In genomic region chr9:31912553-31912920, GRCm38 (mm10) we compare ENCODE assay signal across 7 mouse cellular contexts. TPM values are rescaled to one million over a fixed set of nuclear protein-coding genes. Genes with fewer than 3 reads are reported as not detected.
DNase-seq lines count a peak whose midpoint lies in the region; ATAC-seq and TF ChIP-seq lines count a peak whose summit lies in the region.

No protein-coding gene starts in this region.

- no peaks in the 10 kb centered on the region for H3K9me3 ChIP-seq in lung, postnatal 0 days (ENCODE audit: low read length)
- no peaks in the 10 kb centered on the region for H3K9me3 ChIP-seq in forebrain, embryonic 16.5 days (ENCODE audit: control insufficient read depth, low read length)
- H3K9me3 ChIP-seq in limb, embryonic 13.5 days, result no peaks in the 10 kb centered on the region
- no peaks in the 10 kb centered on the region for H3K9me3 ChIP-seq in stomach, embryonic 16.5 days (replicated peaks; ENCODE audit: control insufficient read depth, low read length)

- peak overlapping the region; percentile 41; the same call in 1 of the 2 replicates for H3K4me3 ChIP-seq in lung, postnatal 0 days (ENCODE audit: low read depth, low read length)
- H3K4me3 ChIP-seq in forebrain, embryonic 16.5 days (replicated peaks; ENCODE audit: low read length), result peak overlapping the region; percentile 58
- H3K4me3 ChIP-seq in limb, embryonic 13.5 days, result peak overlapping the region; percentile 61
- H3K4me3 ChIP-seq in stomach, embryonic 16.5 days (replicated peaks; ENCODE audit: low read length), result peak overlapping the region; percentile 59

- no peak for TF ChIP-seq EP300 in lung, postnatal 0 days (IDR thresholded peaks at IDR 0.05)

- H3K4me1 ChIP-seq in lung, postnatal 0 days (ENCODE audit: insufficient read depth, low read depth, low read length), result 0 out of 2 replicates have a peak, but pooled peaks cover 4% of the 10 kb centered on the region
- H3K4me1 ChIP-seq in forebrain, embryonic 16.5 days (replicated peaks; ENCODE audit: control insufficient read depth, insufficient read depth, low read length), result peaks cover 20% of the 10 kb centered on the region
- H3K4me1 ChIP-seq in limb, embryonic 13.5 days, result peaks cover 54% of the 10 kb centered on the region
- H3K4me1 ChIP-seq in stomach, embryonic 16.5 days (ENCODE audit: control insufficient read depth, insufficient read depth, low read length), result peaks cover 8% of the 10 kb centered on the region; the same call in 1 of the 2 replicates

- H3K9ac ChIP-seq in lung, postnatal 0 days (replicated peaks; ENCODE audit: low read depth), result no peak overlapping the region
- H3K9ac ChIP-seq in forebrain, embryonic 16.5 days (replicated peaks; ENCODE audit: low read depth, low read length), result no peak overlapping the region
- H3K9ac ChIP-seq in limb, embryonic 13.5 days, result peak overlapping the region; percentile 70
- peak overlapping the region; percentile 64 for H3K9ac ChIP-seq in stomach, embryonic 16.5 days (ENCODE audit: low read length)

- TF ChIP-seq CTCF in lung, postnatal 0 days (IDR thresholded peaks at IDR 0.05), result no peak

- peak overlapping the region; percentile 74 for H3K4me2 ChIP-seq in lung, postnatal 0 days (replicated peaks; ENCODE audit: low read depth, low read length)
- H3K4me2 ChIP-seq in forebrain, embryonic 16.5 days (ENCODE audit: low read length), result peak overlapping the region; percentile 92
- H3K4me2 ChIP-seq in limb, embryonic 13.5 days (replicated peaks), result peak overlapping the region; percentile 99
- H3K4me2 ChIP-seq in stomach, embryonic 16.5 days (ENCODE audit: low read depth, low read length), result peak overlapping the region; percentile 90

- DNase-seq in lung, postnatal 0 days (ENCODE audit: low spot score), result no peak
- no peak for DNase-seq in lung, postnatal 25 days (ENCODE audit: low spot score)
- no peak for DNase-seq in urinary bladder, postnatal 10 days (ENCODE audit: low spot score)
- no peak for DNase-seq in frontal cortex, postnatal 10 days (ENCODE audit: low spot score in 2 of 2)

- H3K27ac ChIP-seq in lung, postnatal 0 days (ENCODE audit: low read length), result no peak overlapping the region
- no peak overlapping the region for H3K27ac ChIP-seq in forebrain, embryonic 16.5 days (ENCODE audit: low read length)
- 0 out of 2 replicates have a peak overlapping the region, but pooled peaks have one; percentile 33 for H3K27ac ChIP-seq in limb, embryonic 13.5 days
- peak overlapping the region; percentile 5; the same call in 1 of the 2 replicates for H3K27ac ChIP-seq in stomach, embryonic 16.5 days (ENCODE audit: low read length)

- peaks cover 60% of the 10 kb centered on the region for H3K27me3 ChIP-seq in lung, postnatal 0 days (replicated peaks; ENCODE audit: insufficient read depth, low read length)
- H3K27me3 ChIP-seq in forebrain, embryonic 16.5 days (replicated peaks; ENCODE audit: control insufficient read depth, insufficient read depth, low read length), result peaks cover 78% of the 10 kb centered on the region
- H3K27me3 ChIP-seq in limb, embryonic 13.5 days, result peaks cover 84% of the 10 kb centered on the region
- H3K27me3 ChIP-seq in stomach, embryonic 16.5 days (ENCODE audit: control insufficient read depth, insufficient read depth, low read length), result peaks cover 64% of the 10 kb centered on the region

- 4% methylated on average over 16 of the region's 16 CpGs for WGBS in lung, postnatal 0 days
- 2% methylated on average over 16 of the region's 16 CpGs for WGBS in forebrain, embryonic 16.5 days
- 1% methylated on average over 16 of the region's 16 CpGs for WGBS in limb, embryonic 13.5 days
- 5% methylated on average over 16 of the region's 16 CpGs for WGBS in stomach, embryonic 16.5 days

- ATAC-seq in lung, postnatal 0 days, result no peak
- no peak for ATAC-seq in forebrain, embryonic 16.5 days
- no peak for ATAC-seq in limb, embryonic 13.5 days (ENCODE audit: low FRiP score, low read depth)
- no peak for ATAC-seq in stomach, embryonic 16.5 days (ENCODE audit: insufficient read depth, low FRiP score)

- no peaks in the 10 kb centered on the region for H3K36me3 ChIP-seq in lung, postnatal 0 days (ENCODE audit: insufficient read depth, low read length)
- H3K36me3 ChIP-seq in forebrain, embryonic 16.5 days (ENCODE audit: control insufficient read depth, insufficient read depth), result no peaks in the 10 kb centered on the region
- H3K36me3 ChIP-seq in limb, embryonic 13.5 days, result no peaks in the 10 kb centered on the region
- H3K36me3 ChIP-seq in stomach, embryonic 16.5 days (ENCODE audit: control insufficient read depth, insufficient read depth, low read length), result no peaks in the 10 kb centered on the region

RNA-seq across cellular contexts. Expression of gene Barx2, which starts 0.7 kb away (rescaled TPM):
- 0.37 and 0.39 TPM in 2 replicates for polyA plus RNA-seq in lung, postnatal 0 days (2015; fragmentation: Nextera tagmentation; extraction: Ambion mirVana)
- not detected in 2 replicates for polyA plus RNA-seq in forebrain, embryonic 16.5 days (2015; fragmentation: Nextera tagmentation; extraction: Ambion mirVana)
- polyA plus RNA-seq in limb, embryonic 13.5 days (2015; fragmentation: Nextera tagmentation; extraction: Ambion mirVana), result 1.8 and 2.1 TPM in 2 replicates
- polyA plus RNA-seq in stomach, embryonic 16.5 days (2015; fragmentation: Nextera tagmentation; extraction: Ambion mirVana), result 1.4 and 2.2 TPM in 2 replicates

Comparison
In these comparisons a context has a peak if more than half of its experiments do, and no peak if none do; other contexts are left out.
1. H3K27ac ChIP-seq: peak in limb, embryonic 13.5 days (single experiment) and stomach, embryonic 16.5 days (single experiment); none in lung, postnatal 0 days (single experiment) and forebrain, embryonic 16.5 days (single experiment).
2. H3K9ac ChIP-seq: peak in limb, embryonic 13.5 days (single experiment) and stomach, embryonic 16.5 days (single experiment); none in lung, postnatal 0 days (single experiment) and forebrain, embryonic 16.5 days (single experiment).
3. Peak in every context shown above with its lines, with median percentiles within 50 percentile points of each other: H3K4me2 ChIP-seq and H3K4me3 ChIP-seq.